Mouse (Mus musculus): ENCODE results near the gene Ms4a10.

DNA sequence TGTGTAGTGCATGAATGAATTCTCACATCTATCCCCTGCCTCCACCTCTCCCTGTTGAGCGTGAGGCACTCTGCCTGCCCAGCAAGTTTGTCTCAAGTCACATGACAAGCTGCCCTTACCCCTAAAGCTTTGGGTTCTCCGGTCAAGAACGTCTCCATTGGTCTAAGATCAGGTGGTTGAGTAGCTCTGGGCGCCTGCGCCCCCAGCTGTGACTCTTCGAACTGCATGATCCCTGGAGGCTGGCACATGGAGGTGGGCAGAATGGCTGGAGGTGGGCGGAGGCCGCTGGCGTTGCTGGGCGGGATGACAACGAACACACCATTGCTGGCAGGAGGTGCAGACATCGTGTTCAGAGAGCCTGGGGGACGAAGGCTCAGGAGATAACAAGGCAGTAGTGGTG, 10.1 kb upstream of the Ms4a10 start:
- peak; percentile 13 for TF ChIP-seq CTCF (IDR thresholded peaks at IDR 0.05; ENCODE audit: low read depth, low read length)
- TF ChIP-seq POLR2A (IDR thresholded peaks at IDR 0.05; ENCODE audit: insufficient read depth, low read length) = no peak
- TF ChIP-seq EP300 (IDR thresholded peaks at IDR 0.05; ENCODE audit: insufficient read depth, low read depth, low read length) = no peak
